Mouse (Mus musculus) heart, postnatal 0 days (tissue): ENCODE measurements around the gene Col18a1.

ENCODE experiments used
- CTCF ChIP-seq: IDR thresholded peaks from 2 replicates; pipeline ENCODE4 v1.5.1; 2016; ENCODE audit warnings: antibody characterized with exemption, control low read depth, low read depth
- EP300 ChIP-seq: IDR thresholded peaks from 2 replicates; pipeline ENCODE4 v1.6.1; 2016; ENCODE audit warnings: antibody characterized with exemption, low read depth

DNA sequence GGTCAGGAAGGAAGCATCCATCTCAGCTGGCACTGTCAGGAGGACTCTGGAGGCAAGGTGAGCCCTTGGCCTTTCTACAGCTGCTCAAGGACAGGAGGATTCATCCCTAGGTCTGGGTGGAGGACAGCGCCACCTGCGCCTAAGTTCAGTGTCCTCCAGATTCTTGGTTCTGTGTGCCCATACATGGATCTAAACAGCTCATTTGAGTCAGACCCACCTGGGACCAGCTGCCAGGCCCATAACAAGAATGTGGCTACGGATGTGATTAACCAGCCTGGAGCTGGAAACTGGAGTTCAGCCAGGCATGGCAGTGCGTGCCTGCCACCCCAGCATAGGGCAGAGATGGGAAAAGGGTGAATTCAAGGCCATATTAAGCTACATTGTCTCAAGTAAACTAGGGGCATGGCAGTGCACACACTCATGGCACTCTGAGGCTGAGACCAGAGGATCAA is 14.8 kb downstream of the Col18a1 start:
- TF ChIP-seq CTCF, result no peak
- TF ChIP-seq EP300, result no peak
